Mouse (Mus musculus): Measurements from ENCODE around the gene Mgst2. TPM values are rescaled to one million over a fixed set of nuclear protein-coding genes. Genes with fewer than 3 reads are reported as not detected.

Gene Mgst2
- polyA plus RNA-seq, 1 experiment from 2014 or later = 0.58 TPM

DNA sequence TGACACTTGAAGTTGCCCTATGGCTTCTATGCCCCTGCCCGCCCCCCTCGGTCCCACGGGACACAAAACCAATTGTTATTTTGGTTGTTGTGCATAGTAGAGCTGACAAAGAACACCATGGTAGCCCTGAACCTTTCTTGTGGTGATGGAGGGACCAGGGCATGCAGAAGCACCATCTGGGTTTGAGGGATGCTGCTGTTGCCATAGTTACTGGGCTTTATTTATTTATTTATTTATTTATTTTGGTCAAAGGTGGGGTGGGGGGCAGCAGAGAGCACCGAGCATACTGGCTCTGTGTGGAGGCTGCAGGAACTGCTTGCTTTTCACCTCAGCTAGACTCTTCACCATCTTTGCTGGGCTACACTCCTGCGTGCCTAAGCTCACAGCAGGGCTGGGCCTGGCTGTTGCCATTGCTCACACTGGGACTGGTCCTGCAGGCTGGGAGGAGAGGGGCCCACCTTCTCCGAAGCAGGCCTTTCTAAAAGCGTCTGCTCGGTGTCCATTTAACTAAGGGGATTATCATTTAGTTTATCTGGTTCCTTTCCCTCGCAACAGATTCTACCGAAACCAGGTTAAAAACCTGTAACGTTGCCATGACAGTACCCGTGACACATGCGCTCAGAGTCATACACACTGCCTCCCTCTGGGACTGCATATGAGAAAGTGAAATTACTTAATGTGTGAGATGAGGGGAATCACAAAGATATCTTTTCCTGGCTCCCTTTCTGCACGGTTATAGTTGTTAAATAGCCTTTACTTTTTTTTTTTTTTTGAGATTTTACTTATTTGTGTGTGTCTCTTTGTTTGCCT lies 69.2 kb downstream of the Mgst2 start:
- H3K4me3 ChIP-seq = no peak overlapping the region
- H3K27ac ChIP-seq = peak overlapping the region; percentile 64; the same call in 1 of the 2 replicates
- ATAC-seq (ENCODE audit: low FRiP score) = peak; percentile 27; the same call in 1 of the 2 replicates
- no peaks in the 10 kb centered on the region for H3K36me3 ChIP-seq
- H3K4me1 ChIP-seq = peaks cover 40% of the 10 kb centered on the region
- H3K4me2 ChIP-seq (replicated peaks) = no peak overlapping the region
- 63% methylated on average over 14 of the region's 14 CpGs for WGBS
- no peaks in the 10 kb centered on the region for H3K9me3 ChIP-seq (replicated peaks)
- H3K27me3 ChIP-seq = no peaks in the 10 kb centered on the region
- no peak overlapping the region; the same call in 1 of the 2 replicates for H3K9ac ChIP-seq

DNA sequence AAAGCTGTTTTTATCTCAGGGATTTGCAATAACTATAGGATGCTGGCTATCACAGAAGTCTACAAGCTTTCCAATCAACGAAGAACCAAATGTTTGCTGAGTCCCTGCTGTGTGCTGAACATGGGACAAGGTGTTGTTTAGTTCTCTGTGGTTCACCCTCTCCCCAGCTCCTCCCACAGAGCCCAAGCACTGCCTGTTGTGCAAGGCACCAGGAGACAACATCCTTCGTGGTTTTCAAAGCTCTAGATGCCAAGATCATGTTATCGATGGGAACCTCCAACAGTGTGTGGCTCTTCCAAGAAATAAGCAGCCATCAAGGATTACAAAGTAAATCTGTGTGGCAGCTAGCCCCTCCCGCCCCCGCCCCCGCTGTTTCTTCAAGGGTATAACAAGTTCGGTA lies 70.5 kb downstream of the Mgst2 start:
- H3K9ac ChIP-seq = no peak overlapping the region
- no peaks in the 10 kb centered on the region for H3K9me3 ChIP-seq (replicated peaks)
- no peak overlapping the region for H3K4me3 ChIP-seq
- H3K36me3 ChIP-seq = no peaks in the 10 kb centered on the region
- H3K27ac ChIP-seq = no peak overlapping the region
- no peak for ATAC-seq (ENCODE audit: low FRiP score)
- peaks cover 40% of the 10 kb centered on the region for H3K4me1 ChIP-seq
- no peaks in the 10 kb centered on the region for H3K27me3 ChIP-seq
- WGBS = 88% methylated on average over 7 of the region's 7 CpGs
- no peak overlapping the region for H3K4me2 ChIP-seq (replicated peaks)

DNA sequence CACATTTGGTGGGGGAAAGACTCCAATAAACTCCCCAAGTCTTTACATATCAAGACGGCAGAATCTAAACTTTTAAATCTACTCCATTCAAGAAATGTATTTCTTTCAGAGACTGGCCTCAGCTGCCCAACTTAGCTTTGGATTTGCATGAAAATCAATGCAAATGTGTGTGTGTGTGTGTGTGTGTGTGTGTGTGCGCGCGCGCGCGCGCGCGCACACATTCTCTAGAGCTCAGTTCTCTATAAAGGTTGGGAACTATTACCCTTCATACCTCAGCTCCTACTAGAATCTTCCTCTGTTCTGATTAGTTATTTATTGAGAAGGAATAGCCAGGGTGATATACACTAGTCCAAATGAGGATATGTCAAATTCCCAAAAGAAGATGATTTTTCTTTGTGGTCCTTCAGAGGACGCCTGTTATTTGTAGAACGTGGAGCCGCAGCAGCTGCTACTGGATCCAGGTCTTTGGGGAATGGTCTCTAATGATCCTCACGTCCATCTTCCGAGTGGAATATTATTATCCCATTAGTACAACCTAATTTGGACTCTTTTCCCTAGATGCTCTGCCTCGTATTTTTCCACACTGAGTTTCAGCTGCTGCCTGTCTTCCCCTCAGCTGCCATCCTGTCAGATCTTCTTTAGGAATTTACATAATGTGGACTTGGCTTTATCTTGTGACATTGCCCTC lies 71.9 kb downstream of the Mgst2 start:
- Histone ChIP-seq H3K4me3 (no peak overlapping the region), H3K27me3 (no peaks in the 10 kb centered on the region), H3K36me3 (no peaks in the 10 kb centered on the region), H3K4me2 (replicated peaks) (no peak overlapping the region), H3K27ac (peak overlapping the region; percentile 78), H3K9me3 (replicated peaks) (no peaks in the 10 kb centered on the region), H3K4me1 (peaks cover 36% of the 10 kb centered on the region), H3K9ac (no peak overlapping the region)
- peak; percentile 69 for ATAC-seq (ENCODE audit: low FRiP score)
- WGBS = 65% methylated on average over 16 of the region's 16 CpGs

Other genes with a start within 250 kb of the Mgst2 start
- gene Naa15, start 245.2 kb upstream of the Mgst2 start, polyA plus RNA-seq (2016; fragmentation: Nextera tagmentation; extraction: Ambion mirVana) = 68.1 and 69.0 TPM in 2 replicates
- 22.3 and 24.2 TPM in 2 replicates for gene Rab33b, start 176.4 kb upstream of the Mgst2 start, polyA plus RNA-seq (2016; fragmentation: Nextera tagmentation; extraction: Ambion mirVana)
- gene Setd7, start 99.5 kb upstream of the Mgst2 start, polyA plus RNA-seq (2016; fragmentation: Nextera tagmentation; extraction: Ambion mirVana) = 4.5 and 5.0 TPM in 2 replicates